Mouse (Mus musculus): ENCODE results near the gene Efna5.

GRCm38 (mm10) chr17:62774749-62775148 lies 106.4 kb downstream of the Efna5 start:
- no peak for TF ChIP-seq USF1 (IDR thresholded peaks at IDR 0.05; ENCODE audit: low read depth)
- TF ChIP-seq POLR2A (IDR thresholded peaks at IDR 0.05; ENCODE audit: insufficient read length, low read depth): no peak
- no peak for TF ChIP-seq POLR2AphosphoS2 (IDR thresholded peaks at IDR 0.05; ENCODE audit: insufficient read length, low read depth)
- no peak for TF ChIP-seq MYOD1 (IDR thresholded peaks at IDR 0.05; ENCODE audit: control insufficient read depth in 1 of 3, insufficient read length in 2 of 3, low read depth in 2 of 3)
- no peak for TF ChIP-seq E2F4 (IDR thresholded peaks at IDR 0.05; ENCODE audit: insufficient read depth)
- no peak for TF ChIP-seq MAX (IDR thresholded peaks at IDR 0.05; ENCODE audit: low read depth)
- TF ChIP-seq TCF3 (IDR thresholded peaks at IDR 0.05; ENCODE audit: insufficient read length, low read depth): no peak
- no peak for TF ChIP-seq TCF12 (IDR thresholded peaks at IDR 0.05; ENCODE audit: insufficient read depth, poor library complexity, severe bottlenecking)
- TF ChIP-seq SRF (IDR thresholded peaks at IDR 0.05; ENCODE audit: control insufficient read depth, insufficient read length, low read depth): no peak
- TF ChIP-seq REST (IDR thresholded peaks at IDR 0.05; ENCODE audit: insufficient read depth, insufficient read length): no peak
- no peak for TF ChIP-seq CEBPB (IDR thresholded peaks at IDR 0.05; ENCODE audit: insufficient read depth, poor library complexity, severe bottlenecking)
